In the genomic region with DNA sequence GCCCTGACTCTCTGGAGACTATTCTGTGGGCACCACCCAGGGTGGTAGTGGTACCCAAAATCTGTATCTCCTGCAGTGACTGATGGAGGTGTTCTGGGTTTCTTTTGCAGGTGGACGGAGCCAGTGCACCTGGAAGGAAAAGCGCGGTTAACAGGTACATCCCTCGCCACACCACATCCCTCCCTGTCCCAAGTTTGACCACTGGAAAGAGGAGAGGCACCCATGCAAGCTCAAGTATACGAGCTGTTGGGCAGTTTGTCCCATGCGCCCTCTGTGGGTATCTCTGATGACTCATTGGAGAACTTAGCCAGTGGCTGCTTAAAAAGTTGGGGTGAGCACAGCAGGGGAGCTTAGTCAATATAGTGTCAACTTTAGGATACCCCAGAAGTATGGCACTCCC, we compare ENCODE assay signal across 20 mouse cellular contexts.
A peak's percentile ranks its signal among the peaks of the same experiment; 100 is the strongest.
DNase-seq lines count a peak whose midpoint lies in the region; ATAC-seq lines count a peak whose summit lies in the region.
"Had no signal": no experiment of that assay in that cellular context is flagged by ENCODE, and none has a peak within 500 bp of the region (broad histone marks: within the 10 kb centered on the region; RNA-seq: fewer than 3 reads in every experiment).

No protein-coding gene starts in this region.

- H3K36me3 ChIP-seq in hindbrain, embryonic 12.5 days: peaks cover 12% of the 10 kb centered on the region; the same call in 1 of the 2 replicates
- no peaks in the 10 kb centered on the region for H3K36me3 ChIP-seq in hindbrain, embryonic 11.5 days (ENCODE audit: control insufficient read depth, insufficient read depth, low read length)
- H3K36me3 ChIP-seq in kidney, embryonic 16.5 days (ENCODE audit: insufficient read depth, low read length): peaks cover 12% of the 10 kb centered on the region
- H3K36me3 ChIP-seq in midbrain, embryonic 11.5 days (ENCODE audit: control insufficient read depth, insufficient read depth, low read length): 0 out of 2 replicates have a peak, but pooled peaks cover 2% of the 10 kb centered on the region
- no peaks in the 10 kb centered on the region for H3K36me3 ChIP-seq in midbrain, embryonic 15.5 days (replicated peaks)
- H3K36me3 ChIP-seq: heart, embryonic 12.5 days; liver, embryonic 15.5 days had no signal

- ATAC-seq in hindbrain, embryonic 12.5 days (ENCODE audit: low FRiP score): no peak
- no peak for ATAC-seq in hindbrain, embryonic 11.5 days (ENCODE audit: low FRiP score)
- no peak for ATAC-seq in kidney, embryonic 16.5 days (ENCODE audit: low FRiP score, low TSS enrichment)
- no peak for ATAC-seq in midbrain, embryonic 11.5 days (ENCODE audit: low FRiP score)
- ATAC-seq in midbrain, embryonic 15.5 days (replicated peaks): no peak
- ATAC-seq: forebrain, postnatal 0 days; inflammation-experienced regulatory T-cells, adult 6 months had no signal

- no peak overlapping the region for H3K4me2 ChIP-seq in hindbrain, embryonic 12.5 days (replicated peaks)
- H3K4me2 ChIP-seq in hindbrain, embryonic 11.5 days (replicated peaks; ENCODE audit: low read depth, low read length): no peak overlapping the region
- no peak overlapping the region for H3K4me2 ChIP-seq in kidney, embryonic 16.5 days (replicated peaks; ENCODE audit: low read depth, low read length)
- H3K4me2 ChIP-seq in midbrain, embryonic 11.5 days: no peak overlapping the region
- H3K4me2 ChIP-seq in midbrain, embryonic 15.5 days: no peak overlapping the region
- H3K4me2 ChIP-seq: embryonic facial prominence, embryonic 13.5 days; heart, embryonic 12.5 days; limb, embryonic 15.5 days; liver, embryonic 15.5 days had no signal

- H3K27ac ChIP-seq in hindbrain, embryonic 12.5 days: peak overlapping the region; percentile 70
- H3K27ac ChIP-seq in hindbrain, embryonic 11.5 days (ENCODE audit: low read depth, low read length): no peak overlapping the region
- H3K27ac ChIP-seq in kidney, embryonic 16.5 days (ENCODE audit: low read length): no peak overlapping the region
- H3K27ac ChIP-seq in midbrain, embryonic 11.5 days (ENCODE audit: low read depth, low read length): no peak overlapping the region
- 0 out of 2 replicates have a peak overlapping the region, but pooled peaks have one; percentile 38 for H3K27ac ChIP-seq in midbrain, embryonic 15.5 days
- H3K27ac ChIP-seq: embryonic facial prominence, embryonic 13.5 days; limb, embryonic 15.5 days; liver, embryonic 15.5 days had no signal

- no peak for DNase-seq in hindbrain, embryonic 11.5 days (ENCODE audit: low spot score)
- peak; percentile 0 to 31 for DNase-seq in kidney, postnatal 25 days
- peak; percentile 64 for DNase-seq in midbrain, embryonic 11.5 days (ENCODE audit: low spot score, missing footprints)
- no peak for DNase-seq in urinary bladder, adult 18-20 months (ENCODE audit: low spot score in 2 of 2)
- DNase-seq: adrenal gland, postnatal 36 days; cerebellum, adult 11-12 months; cerebellum, postnatal 14 days; forebrain, postnatal 0 days; heart, postnatal 14 days; kidney, postnatal 36 days; right cerebral cortex, postnatal 14 days; spleen, adult 18-20 months had no signal

- no peaks in the 10 kb centered on the region for H3K27me3 ChIP-seq in hindbrain, embryonic 12.5 days
- no peaks in the 10 kb centered on the region for H3K27me3 ChIP-seq in hindbrain, embryonic 11.5 days (ENCODE audit: control insufficient read depth, insufficient read depth, low read length)
- no peaks in the 10 kb centered on the region for H3K27me3 ChIP-seq in kidney, embryonic 16.5 days (ENCODE audit: insufficient read depth, low read length)
- H3K27me3 ChIP-seq in midbrain, embryonic 11.5 days (ENCODE audit: control insufficient read depth, insufficient read depth, low read length): no peaks in the 10 kb centered on the region
- no peaks in the 10 kb centered on the region for H3K27me3 ChIP-seq in midbrain, embryonic 15.5 days (replicated peaks)
- H3K27me3 ChIP-seq: embryonic facial prominence, embryonic 13.5 days; heart, embryonic 12.5 days; limb, embryonic 15.5 days; liver, embryonic 15.5 days had no signal

- H3K9me3 ChIP-seq in hindbrain, embryonic 12.5 days (replicated peaks): no peaks in the 10 kb centered on the region
- no peaks in the 10 kb centered on the region for H3K9me3 ChIP-seq in hindbrain, embryonic 11.5 days (ENCODE audit: control insufficient read depth, low read length)
- no peaks in the 10 kb centered on the region for H3K9me3 ChIP-seq in kidney, embryonic 16.5 days (ENCODE audit: low read length)
- H3K9me3 ChIP-seq in midbrain, embryonic 11.5 days (ENCODE audit: control insufficient read depth, low read length): no peaks in the 10 kb centered on the region
- H3K9me3 ChIP-seq in midbrain, embryonic 15.5 days: no peaks in the 10 kb centered on the region
- H3K9me3 ChIP-seq: embryonic facial prominence, embryonic 13.5 days; heart, embryonic 12.5 days; limb, embryonic 15.5 days; liver, embryonic 15.5 days had no signal

- H3K9ac ChIP-seq in hindbrain, embryonic 12.5 days: no peak overlapping the region
- no peak overlapping the region for H3K9ac ChIP-seq in hindbrain, embryonic 11.5 days (ENCODE audit: low read depth, low read length)
- no peak overlapping the region for H3K9ac ChIP-seq in kidney, embryonic 16.5 days (replicated peaks; ENCODE audit: low read length)
- H3K9ac ChIP-seq in midbrain, embryonic 11.5 days (ENCODE audit: low read length): no peak overlapping the region
- H3K9ac ChIP-seq in midbrain, embryonic 15.5 days: no peak overlapping the region
- H3K9ac ChIP-seq: embryonic facial prominence, embryonic 13.5 days; forebrain, postnatal 0 days; heart, embryonic 12.5 days; limb, embryonic 15.5 days; liver, embryonic 15.5 days had no signal

- 89% methylated on average over 6 of the region's 6 CpGs for WGBS in hindbrain, embryonic 12.5 days
- WGBS in hindbrain, embryonic 11.5 days: 97% methylated on average over 6 of the region's 6 CpGs
- WGBS in kidney, embryonic 16.5 days: 93% methylated on average over 6 of the region's 6 CpGs
- 96% methylated on average over 6 of the region's 6 CpGs for WGBS in midbrain, embryonic 11.5 days
- WGBS in midbrain, embryonic 15.5 days: 92% methylated on average over 6 of the region's 6 CpGs

- H3K4me1 ChIP-seq in hindbrain, embryonic 12.5 days: peaks cover 33% of the 10 kb centered on the region
- no peaks in the 10 kb centered on the region for H3K4me1 ChIP-seq in hindbrain, embryonic 11.5 days (replicated peaks; ENCODE audit: control insufficient read depth, insufficient read depth, low read length)
- peaks cover 60% of the 10 kb centered on the region for H3K4me1 ChIP-seq in kidney, embryonic 16.5 days (ENCODE audit: insufficient read depth, low read length)
- H3K4me1 ChIP-seq in midbrain, embryonic 11.5 days (ENCODE audit: control insufficient read depth, insufficient read depth, low read length): peaks cover 6% of the 10 kb centered on the region
- peaks cover 27% of the 10 kb centered on the region for H3K4me1 ChIP-seq in midbrain, embryonic 15.5 days
- H3K4me1 ChIP-seq: liver, embryonic 15.5 days had no signal

- no peak overlapping the region for H3K4me3 ChIP-seq in hindbrain, embryonic 12.5 days
- H3K4me3 ChIP-seq in hindbrain, embryonic 11.5 days (ENCODE audit: low read depth, low read length): no peak overlapping the region
- H3K4me3 ChIP-seq in kidney, embryonic 16.5 days (ENCODE audit: low read length): no peak overlapping the region
- no peak overlapping the region for H3K4me3 ChIP-seq in midbrain, embryonic 11.5 days (ENCODE audit: low read depth, low read length)
- H3K4me3 ChIP-seq in midbrain, embryonic 15.5 days: no peak overlapping the region
- H3K4me3 ChIP-seq: embryonic facial prominence, embryonic 13.5 days; heart, embryonic 12.5 days; limb, embryonic 15.5 days; liver, embryonic 15.5 days had no signal

Comparison
In these comparisons a context has a peak if more than half of its experiments do, and no peak if none do; other contexts are left out.
1. H3K27ac ChIP-seq: peak in hindbrain, embryonic 12.5 days (single experiment) and midbrain, embryonic 15.5 days (single experiment); none in hindbrain, embryonic 11.5 days (single experiment), kidney, embryonic 16.5 days (single experiment) and midbrain, embryonic 11.5 days (single experiment).
2. DNase-seq: peak in kidney, postnatal 25 days (2 of 2) and midbrain, embryonic 11.5 days (single experiment); none in hindbrain, embryonic 11.5 days (single experiment) and urinary bladder, adult 18-20 months (0 of 2).